In genomic region chr16:22811477-22811876, GRCm38 (mm10) we compare ENCODE assay signal across 24 mouse cellular contexts. TPM values are rescaled to one million over a fixed set of nuclear protein-coding genes. Genes with fewer than 3 reads are reported as not detected.
"Had no signal": no experiment of that assay in that cellular context is flagged by ENCODE, and none has a peak within 500 bp of the region (broad histone marks: within the 10 kb centered on the region; RNA-seq: fewer than 3 reads in every experiment).

Gene Crygs, minus strand, starts transcription at chr16:22811577.

- H3K4me1 ChIP-seq: midbrain, embryonic 10.5 days; midbrain, embryonic 12.5 days; neural tube, embryonic 12.5 days; stomach, embryonic 15.5 days had no signal

- H3K27ac ChIP-seq: midbrain, embryonic 10.5 days; midbrain, embryonic 12.5 days; neural tube, embryonic 12.5 days; stomach, embryonic 15.5 days; stomach, postnatal 0 days had no signal

- H3K27me3 ChIP-seq: stomach, embryonic 15.5 days had no signal

- DNase-seq: lung, adult 18-20 months; lung, postnatal 10 days; lung, postnatal 4 days; midbrain, embryonic 14.5 days; right cerebral cortex, postnatal 14 days; thymus, adult 2 months; thymus, postnatal 25 days; thymus, postnatal 4 days had no signal

- H3K9me3 ChIP-seq: midbrain, embryonic 10.5 days; midbrain, embryonic 12.5 days; neural tube, embryonic 12.5 days; stomach, embryonic 15.5 days had no signal

- H3K9ac ChIP-seq: lung, embryonic 14.5 days; midbrain, embryonic 12.5 days; neural tube, embryonic 12.5 days; stomach, embryonic 15.5 days had no signal

- H3K4me2 ChIP-seq: lung, embryonic 14.5 days; midbrain, embryonic 12.5 days; neural tube, embryonic 12.5 days; stomach, embryonic 15.5 days had no signal

- H3K4me3 ChIP-seq: midbrain, embryonic 10.5 days; midbrain, embryonic 12.5 days; neural tube, embryonic 12.5 days; stomach, embryonic 15.5 days had no signal

- ATAC-seq: midbrain, embryonic 16.5 days had no signal

RNA-seq across cellular contexts. Expression of gene Crygs, which starts in this region (rescaled TPM):
- total RNA-seq: megakaryocyte, adult 5-6 weeks; megakaryocyte-erythroid progenitor cell, adult 5-6 weeks; monocyte, adult 5-6 weeks; neutrophil, adult 5-6 weeks had no signal
- polyA plus RNA-seq: lung, embryonic 14.5 days; lung, embryonic 16.5 days; midbrain, embryonic 12.5 days; midbrain, embryonic 16.5 days; neural tube, embryonic 12.5 days; neural tube, embryonic 14.5 days; spleen, adult 2 months; stomach, embryonic 15.5 days; testis, adult 2 months; thymus, adult 2 months; urinary bladder, adult 2 months had no signal
